Mouse (Mus musculus) forebrain, embryonic 12.5 days (tissue): ENCODE results near the gene Hist1h4c. TPM values are rescaled to one million over a fixed set of nuclear protein-coding genes. Genes with fewer than 3 reads are reported as not detected.

ENCODE experiments used
- ATAC-seq: fragments of 200-750 bp; cut with Nextera tagmentation; 2 replicates; pipeline ENCODE4 v1.8.0; 2017; ENCODE audit warnings: moderate TSS enrichment; ENCODE audit not compliant: low FRiP score
- H3K27ac ChIP-seq: fragments of 300-500 bp; sonication (generic); 2 replicates; pipeline ENCODE4 v1.5.1; 2016; ENCODE audit warnings: mild to moderate bottlenecking
- H3K27me3 ChIP-seq: fragments of 300-500 bp; sonication (generic); 2 replicates; pipeline ENCODE4 v1.6.1; 2016; ENCODE audit warnings: mild to moderate bottlenecking
- H3K36me3 ChIP-seq: fragments of 300-500 bp; sonication (generic); replicated peaks from 2 replicates; pipeline ENCODE4 v1.6.1; 2016; ENCODE audit warnings: mild to moderate bottlenecking
- H3K4me1 ChIP-seq: fragments of 300-500 bp; sonication (generic); 2 replicates; pipeline ENCODE4 v1.6.1; 2016
- H3K4me2 ChIP-seq: fragments of 300-500 bp; sonication (generic); 2 replicates; pipeline ENCODE4 v1.6.1; 2016; ENCODE audit warnings: mild to moderate bottlenecking, moderate library complexity
- H3K4me3 ChIP-seq: fragments of 300-500 bp; sonication (generic); replicated peaks from 2 replicates; pipeline ENCODE4 v1.5.1; 2016; ENCODE audit warnings: mild to moderate bottlenecking
- H3K9ac ChIP-seq: fragments of 300-500 bp; sonication (generic); 2 replicates; pipeline ENCODE4 v1.6.1; 2016; ENCODE audit warnings: mild to moderate bottlenecking
- H3K9me3 ChIP-seq: fragments of 300-500 bp; sonication (generic); 2 replicates; pipeline ENCODE4 v1.6.1; 2016
- WGBS: fragments of 180-500 bp; shearing (Covaris S2); methylation state at CpG from one replicate; pipeline ENCODE4 v1.1.7; 2016; 5-methylcytosine and 5-hydroxymethylcytosine counted together
- polyA plus RNA-seq: library from polyadenylated mRNA; unstranded; fragments of >200 nt; fragmentation: Nextera tagmentation; extraction: Ambion mirVana; gene quantifications from 2 replicates; pipeline ENCODE4 v1.2.1, GENCODE M21; 2016

The Hist1h4c gene
- polyA plus RNA-seq, 1 experiment from 2014 or later: 9.8 TPM

DNA sequence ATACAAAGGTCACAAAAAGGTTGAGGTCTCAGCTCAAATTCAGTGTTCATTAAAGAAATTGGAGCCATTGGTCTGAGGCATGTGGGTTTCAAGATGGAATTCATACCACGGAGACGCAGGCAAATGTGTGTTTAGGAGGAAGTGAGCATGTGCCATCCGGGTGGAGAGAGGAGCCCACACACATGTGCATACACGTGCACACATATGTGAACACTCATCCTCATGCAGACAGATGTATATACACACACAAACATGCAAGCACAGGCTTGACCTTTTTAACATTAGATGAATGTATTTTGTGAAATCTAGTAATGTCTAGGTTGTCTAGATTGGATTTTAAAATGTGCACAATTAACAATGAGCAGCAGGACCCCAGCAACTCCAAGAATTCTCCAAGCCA, 4.0 kb upstream of the Hist1h4c start:
- Histone ChIP-seq H3K4me1 (0 out of 2 replicates have a peak, but pooled peaks cover 5% of the 10 kb centered on the region), H3K4me3 (no peak overlapping the region), H3K27me3 (no peaks in the 10 kb centered on the region), H3K27ac (no peak overlapping the region), H3K9ac (no peak overlapping the region), H3K9me3 (no peaks in the 10 kb centered on the region), H3K36me3 (no peaks in the 10 kb centered on the region), H3K4me2 (no peak overlapping the region)
- 89% methylated on average over 4 of the region's 4 CpGs for WGBS
- ATAC-seq: no peak

- Histone ChIP-seq H3K27me3 (no peaks in the 10 kb centered on the region), H3K4me2 (no peak overlapping the region), H3K27ac (no peak overlapping the region), H3K4me3 (no peak overlapping the region), H3K9ac (no peak overlapping the region), H3K4me1 (0 out of 2 replicates have a peak, but pooled peaks cover 7% of the 10 kb centered on the region), H3K36me3 (no peaks in the 10 kb centered on the region), H3K9me3 (no peaks in the 10 kb centered on the region)
- WGBS: 32% methylated on average over 8 of the region's 8 CpGs
- peak; percentile 31; the same call in 1 of the 2 replicates for ATAC-seq
These were observed 2.7 kb upstream of the Hist1h4c start for GRCm38 (mm10) chr13:23700786-23701520.

- Histone ChIP-seq H3K27me3 (no peaks in the 10 kb centered on the region), H3K36me3 (no peaks in the 10 kb centered on the region), H3K27ac (no peak overlapping the region), H3K4me1 (0 out of 2 replicates have a peak, but pooled peaks cover 9% of the 10 kb centered on the region), H3K4me3 (no peak overlapping the region), H3K4me2 (no peak overlapping the region), H3K9ac (no peak overlapping the region), H3K9me3 (no peaks in the 10 kb centered on the region)
- WGBS: 77% methylated on average over 3 of the region's 3 CpGs
- ATAC-seq: no peak
These were observed 1.5 kb upstream of the Hist1h4c start for GRCm38 (mm10) chr13:23699767-23700166.

DNA sequence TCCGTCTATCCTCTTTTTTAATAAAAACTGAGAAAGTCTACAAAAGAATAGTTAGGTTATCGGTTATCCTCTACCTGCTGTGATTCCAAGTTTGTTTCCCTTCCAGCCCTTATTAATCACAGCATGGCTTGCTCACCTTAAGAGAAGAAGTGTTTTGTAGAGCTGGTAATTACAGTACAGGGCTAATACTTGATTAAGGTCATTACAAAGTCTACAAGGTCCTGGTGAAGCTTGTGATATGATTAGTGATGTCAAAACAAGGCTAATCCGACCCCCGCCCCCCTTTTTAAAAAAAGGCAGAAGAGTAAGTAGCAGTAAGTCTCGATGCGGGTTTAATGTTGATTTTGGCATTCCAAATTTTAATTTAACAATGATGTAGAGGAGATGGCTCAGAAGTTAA, 742 bp upstream of the Hist1h4c start:
- no peaks in the 10 kb centered on the region for H3K36me3 ChIP-seq
- H3K9ac ChIP-seq: no peak overlapping the region
- no peak overlapping the region for H3K4me3 ChIP-seq
- 49% methylated on average over 6 of the region's 6 CpGs for WGBS
- H3K4me2 ChIP-seq: peak overlapping the region; percentile 73
- no peaks in the 10 kb centered on the region for H3K9me3 ChIP-seq
- no peak for ATAC-seq
- H3K27ac ChIP-seq: peak overlapping the region; percentile 96
- H3K27me3 ChIP-seq: no peaks in the 10 kb centered on the region
- 0 out of 2 replicates have a peak, but pooled peaks cover 9% of the 10 kb centered on the region for H3K4me1 ChIP-seq

DNA sequence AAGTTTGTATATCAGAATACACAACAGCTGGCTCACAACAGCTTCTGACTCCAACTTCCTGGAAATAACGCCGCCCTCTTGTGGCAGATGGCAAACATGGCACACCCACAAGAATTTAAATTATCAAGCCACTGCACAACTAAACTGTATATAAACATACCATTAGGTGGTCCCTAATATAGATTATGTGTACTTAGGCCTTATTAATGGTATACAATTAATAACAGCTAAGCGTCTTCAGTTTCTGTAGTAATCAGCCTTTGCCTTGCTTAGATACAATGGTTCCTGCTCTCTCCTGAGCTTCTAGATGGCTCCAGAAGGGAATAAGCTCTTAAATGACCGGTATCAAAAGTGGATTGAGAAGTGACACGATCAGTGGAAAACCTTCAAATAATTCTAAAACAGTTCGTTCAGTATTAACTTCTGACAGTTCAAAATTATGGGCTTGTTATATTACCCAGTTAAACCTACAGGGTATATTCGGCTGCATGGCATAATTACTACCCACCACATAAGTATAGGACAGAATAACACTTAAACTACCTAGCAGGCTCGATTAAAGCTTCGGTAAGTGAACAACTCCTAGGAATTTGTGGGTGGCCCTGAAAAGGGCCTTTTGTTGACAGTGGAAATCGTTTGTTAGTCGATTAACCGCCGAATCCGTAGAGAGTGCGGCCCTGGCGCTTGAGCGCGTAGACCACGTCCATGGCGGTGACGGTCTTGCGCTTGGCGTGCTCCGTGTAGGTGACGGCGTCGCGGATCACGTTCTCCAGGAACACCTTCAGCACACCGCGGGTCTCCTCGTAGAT, 559 bp downstream of the Hist1h4c start:
- Histone ChIP-seq H3K4me3 (peak overlapping the region; percentile 48), H3K36me3 (no peaks in the 10 kb centered on the region), H3K4me1 (0 out of 2 replicates have a peak, but pooled peaks cover 9% of the 10 kb centered on the region), H3K27ac (peak overlapping the region; percentile 96), H3K27me3 (no peaks in the 10 kb centered on the region), H3K4me2 (peak overlapping the region; percentile 73), H3K9me3 (no peaks in the 10 kb centered on the region), H3K9ac (peak overlapping the region; percentile 59)
- under 1% methylated on average over 25 of the region's 32 CpGs for WGBS
- ATAC-seq: peak; percentile 64

DNA sequence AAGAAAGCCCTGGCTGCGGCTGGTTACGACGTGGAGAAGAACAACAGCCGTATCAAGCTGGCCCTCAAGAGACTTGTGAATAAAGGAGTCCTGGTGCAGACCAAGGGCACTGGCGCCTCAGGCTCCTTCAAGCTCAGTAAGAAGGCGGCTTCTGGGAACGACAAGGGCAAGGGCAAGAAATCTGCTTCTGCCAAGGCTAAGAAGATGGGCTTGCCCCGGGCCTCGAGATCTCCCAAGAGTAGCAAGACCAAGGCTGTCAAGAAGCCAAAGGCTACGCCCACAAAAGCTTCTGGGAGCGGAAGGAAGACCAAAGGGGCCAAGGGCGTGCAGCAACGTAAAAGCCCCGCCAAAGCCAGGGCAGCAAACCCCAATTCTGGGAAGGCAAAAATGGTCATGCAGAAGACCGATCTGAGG, 2.2 kb downstream of the Hist1h4c start:
- no peak overlapping the region for H3K4me3 ChIP-seq
- 69% methylated on average over 15 of the region's 15 CpGs for WGBS
- H3K36me3 ChIP-seq: no peaks in the 10 kb centered on the region
- no peak for ATAC-seq
- no peak overlapping the region for H3K4me2 ChIP-seq
- H3K9me3 ChIP-seq: no peaks in the 10 kb centered on the region
- no peak overlapping the region for H3K9ac ChIP-seq
- no peak overlapping the region for H3K27ac ChIP-seq
- no peaks in the 10 kb centered on the region for H3K27me3 ChIP-seq
- 0 out of 2 replicates have a peak, but pooled peaks cover 9% of the 10 kb centered on the region for H3K4me1 ChIP-seq

- Histone ChIP-seq H3K27me3 (no peaks in the 10 kb centered on the region), H3K9me3 (no peaks in the 10 kb centered on the region), H3K27ac (no peak within 1 kb of the TSS), H3K36me3 (no peaks in the 10 kb centered on the region), H3K9ac (no peak within 1 kb of the TSS), H3K4me1 (0 out of 2 replicates have a peak, but pooled peaks cover 9% of the 10 kb centered on the region), H3K4me3 (no peak within 1 kb of the TSS), H3K4me2 (no peak within 1 kb of the TSS)
- ATAC-seq: no peak
- WGBS: 52% methylated on average over 13 of the region's 13 CpGs
These were observed 2.7 kb downstream of the Hist1h4c start, which contains the start of gene Hist1h1t for GRCm38 (mm10) chr13:23695514-23695913. Hist1h1t (plus strand) TSS chr13:23695814.

GRCm38 (mm10) chr13:23694956-23695355, 3.3 kb downstream of the Hist1h4c start:
- Histone ChIP-seq H3K9me3 (no peaks in the 10 kb centered on the region), H3K36me3 (no peaks in the 10 kb centered on the region), H3K9ac (no peak overlapping the region), H3K27me3 (no peaks in the 10 kb centered on the region), H3K4me1 (0 out of 2 replicates have a peak, but pooled peaks cover 9% of the 10 kb centered on the region), H3K4me2 (no peak overlapping the region), H3K4me3 (no peak overlapping the region), H3K27ac (no peak overlapping the region)
- WGBS: 94% methylated on average over 9 of the region's 9 CpGs
- no peak for ATAC-seq

GRCm38 (mm10) chr13:23693856-23694440, 4.3 kb downstream of the Hist1h4c start:
- Histone ChIP-seq H3K36me3 (no peaks in the 10 kb centered on the region), H3K27me3 (no peaks in the 10 kb centered on the region), H3K9me3 (no peaks in the 10 kb centered on the region), H3K4me2 (no peak overlapping the region), H3K4me1 (0 out of 2 replicates have a peak, but pooled peaks cover 9% of the 10 kb centered on the region), H3K9ac (no peak overlapping the region), H3K4me3 (no peak overlapping the region), H3K27ac (no peak overlapping the region)
- WGBS: 87% methylated on average over 6 of the region's 6 CpGs
- ATAC-seq: no peak

DNA sequence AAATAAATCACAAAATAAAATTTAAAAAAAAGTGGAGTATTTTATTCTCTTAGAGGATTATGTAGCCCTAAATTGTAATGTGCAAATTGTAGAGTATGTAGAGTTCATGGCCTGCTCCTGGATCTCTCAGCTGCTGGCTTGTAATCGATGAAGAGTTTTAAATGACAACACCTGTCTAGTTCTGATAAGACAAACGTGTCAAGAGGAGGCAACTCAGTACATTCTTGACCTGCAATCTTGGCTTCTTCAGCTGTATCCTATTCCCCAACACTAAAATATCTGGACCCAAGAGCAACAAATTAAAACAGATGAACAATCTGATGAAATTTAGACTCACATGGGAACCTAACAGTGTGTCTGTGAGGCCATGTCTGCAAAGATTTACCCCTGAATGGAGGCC, 8.8 kb downstream of the Hist1h4c start:
- ATAC-seq: no peak
- WGBS: 79% methylated on average over 2 of the region's 2 CpGs
- no peak overlapping the region for H3K4me2 ChIP-seq
- no peak overlapping the region for H3K27ac ChIP-seq
- H3K4me3 ChIP-seq: no peak overlapping the region
- peaks cover 13% of the 10 kb centered on the region for H3K4me1 ChIP-seq
- H3K36me3 ChIP-seq: no peaks in the 10 kb centered on the region
- H3K9ac ChIP-seq: no peak overlapping the region
- no peaks in the 10 kb centered on the region for H3K27me3 ChIP-seq
- no peaks in the 10 kb centered on the region for H3K9me3 ChIP-seq

GRCm38 (mm10) chr13:23688956-23689355, 9.3 kb downstream of the Hist1h4c start:
- H3K36me3 ChIP-seq: no peaks in the 10 kb centered on the region
- peaks cover 13% of the 10 kb centered on the region for H3K4me1 ChIP-seq
- no peak overlapping the region for H3K27ac ChIP-seq
- no peak overlapping the region for H3K9ac ChIP-seq
- no peaks in the 10 kb centered on the region for H3K27me3 ChIP-seq
- H3K4me2 ChIP-seq: no peak overlapping the region
- WGBS: 94% methylated on average over 2 of the region's 2 CpGs
- no peak overlapping the region for H3K4me3 ChIP-seq
- no peaks in the 10 kb centered on the region for H3K9me3 ChIP-seq
- ATAC-seq: no peak

DNA sequence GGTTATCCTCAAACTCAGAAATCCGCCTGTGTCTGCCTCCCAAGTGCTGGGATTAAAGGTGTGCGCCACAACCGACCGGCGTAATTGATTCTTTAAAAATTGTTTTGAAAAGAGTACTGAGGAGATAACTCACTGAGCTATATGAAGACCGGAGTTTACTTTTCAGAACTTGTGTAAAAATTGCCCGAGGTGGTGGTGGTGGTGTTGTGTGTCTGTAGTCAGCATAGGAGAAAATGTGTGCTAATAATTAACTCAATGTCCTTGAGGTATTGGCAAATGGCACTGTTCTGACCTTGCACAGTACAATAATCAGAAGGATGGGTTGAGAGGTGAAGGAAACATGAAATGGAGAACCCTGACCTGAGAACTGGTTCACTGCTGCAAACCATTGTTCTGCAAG, 10.3 kb downstream of the Hist1h4c start:
- 92% methylated on average over 7 of the region's 7 CpGs for WGBS
- no peaks in the 10 kb centered on the region for H3K9me3 ChIP-seq
- no peaks in the 10 kb centered on the region for H3K36me3 ChIP-seq
- peaks cover 16% of the 10 kb centered on the region for H3K4me1 ChIP-seq
- no peak for ATAC-seq
- no peak overlapping the region for H3K27ac ChIP-seq
- H3K4me3 ChIP-seq: no peak overlapping the region
- H3K27me3 ChIP-seq: no peaks in the 10 kb centered on the region
- H3K9ac ChIP-seq: no peak overlapping the region
- no peak overlapping the region for H3K4me2 ChIP-seq
